Mouse (Mus musculus) T-cell, adult 2 months (primary cell): ENCODE data around the gene Cited1.

Experiments used
- DNase-seq: peaks from one replicate; pipeline ENCODE4 v3.0.0; 2022; ENCODE audit warnings: low spot score

The Cited1 gene

GRCm38 (mm10) chrX:102251937-102252860 is at the start of gene Cited1:
Gene Cited1 (minus strand): TSS chrX:102252181.
- DNase-seq, result peak; percentile 37

DNA sequence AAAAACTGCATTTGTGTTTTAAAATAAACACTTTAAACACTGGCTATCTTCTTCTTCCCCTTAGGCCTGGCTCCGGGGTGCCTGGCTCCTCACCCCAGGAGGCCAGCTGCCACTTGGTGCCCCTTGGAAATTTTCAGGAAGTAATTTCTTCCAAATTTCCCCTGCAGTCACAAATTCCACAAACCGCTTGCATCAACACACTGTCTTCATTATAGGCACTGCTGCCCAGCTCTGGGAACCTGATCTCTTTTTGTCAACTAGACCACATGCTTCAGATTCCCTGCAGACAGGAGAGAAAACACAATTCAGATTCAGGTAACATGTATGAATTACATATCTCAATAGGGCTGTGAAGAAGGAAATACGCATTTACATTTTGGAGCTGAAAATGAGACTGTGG is 32.9 kb upstream of the Cited1 start:
- no peak for DNase-seq

DNA sequence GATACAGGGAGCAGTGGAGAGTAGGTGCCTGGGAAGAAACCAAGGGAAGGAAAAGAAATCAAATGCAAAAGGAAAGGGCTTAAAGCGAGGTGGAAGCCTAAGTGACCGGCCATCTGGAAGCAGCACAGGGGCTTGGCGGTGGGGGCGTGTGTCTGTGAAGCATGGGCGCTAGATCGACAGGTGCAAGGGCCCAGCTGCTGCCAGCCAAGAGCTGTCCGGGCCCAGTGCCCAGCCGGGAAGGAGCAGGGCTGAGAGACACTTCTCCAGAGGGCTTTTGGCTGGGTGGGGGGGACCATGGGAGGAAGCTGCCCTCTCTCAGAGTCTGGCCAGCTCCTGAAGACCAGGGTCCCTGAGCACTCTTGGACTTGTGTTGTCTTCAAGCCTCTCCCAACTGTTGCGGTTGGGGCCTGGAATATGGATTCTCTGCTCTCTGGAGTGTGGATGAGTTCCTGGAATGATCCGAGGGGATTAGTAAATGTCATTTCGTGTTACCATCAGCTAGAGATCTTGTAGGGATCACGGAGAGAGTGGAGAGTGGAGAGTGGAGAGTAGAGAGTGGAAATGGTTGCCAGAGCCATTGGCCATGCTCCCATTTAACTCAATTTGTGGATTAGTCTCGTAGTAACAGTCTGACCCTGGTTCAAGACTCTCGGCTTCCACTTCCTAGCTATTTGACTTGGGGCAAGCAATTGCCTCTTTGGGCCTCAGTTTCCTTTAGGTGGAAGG is 10.8 kb upstream of the Cited1 start:
- DNase-seq, result no peak

DNA sequence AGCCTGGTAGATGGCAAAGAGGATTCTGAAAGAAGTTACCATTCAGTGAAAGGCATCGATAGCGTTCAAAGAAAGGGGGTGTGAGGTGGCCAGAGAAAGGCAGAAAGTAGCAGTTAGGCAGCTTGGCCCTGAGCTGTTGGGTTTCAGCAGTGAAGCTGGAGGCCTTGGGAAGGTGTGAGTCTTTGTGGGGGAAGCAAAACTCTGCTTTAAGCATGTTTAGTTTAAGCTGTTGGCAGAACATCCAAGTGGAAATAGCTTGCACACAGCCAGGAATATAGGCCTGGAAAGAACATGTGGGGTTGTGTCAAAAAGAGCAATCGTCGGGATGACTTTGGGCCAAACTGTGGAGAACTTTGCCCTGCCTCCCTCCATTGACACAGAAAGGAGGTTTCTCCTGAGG is 7.8 kb upstream of the Cited1 start:
- DNase-seq, result no peak

GRCm38 (mm10) chrX:102253892-102254291 is 1.9 kb upstream of the Cited1 start:
- DNase-seq, result no peak

GRCm38 (mm10) chrX:102251221-102251936 is 602 bp downstream of the Cited1 start:
- no peak for DNase-seq

- no peak for DNase-seq
Measured at GRCm38 (mm10) chrX:102250891-102251170, 1.1 kb downstream of the Cited1 start.

GRCm38 (mm10) chrX:102250150-102250890 is 1.7 kb downstream of the Cited1 start:
- DNase-seq, result no peak

DNA sequence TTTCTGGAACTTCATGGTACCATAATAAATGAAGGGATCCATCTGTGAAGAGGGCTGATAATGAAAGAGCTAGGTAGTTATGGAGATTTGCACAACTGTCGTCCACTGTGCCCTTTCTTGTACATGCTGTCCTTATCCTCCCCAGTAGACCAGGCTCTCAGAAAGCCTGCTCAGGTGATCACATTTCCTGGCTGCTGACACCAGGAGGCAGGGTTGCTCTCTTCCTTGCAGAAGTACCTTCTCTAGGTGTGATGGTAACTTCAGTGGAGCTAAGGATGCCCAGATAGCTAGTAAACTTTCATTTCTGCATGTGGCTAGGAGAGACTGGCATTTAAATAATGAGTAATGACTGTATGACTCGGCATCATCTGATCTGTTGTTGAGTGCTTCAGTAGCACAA is 7.6 kb downstream of the Cited1 start:
- no peak for DNase-seq

GRCm38 (mm10) chrX:102219126-102219525 is 32.9 kb downstream of the Cited1 start:
- peak; percentile 22 for DNase-seq

- DNase-seq, result peak; percentile 36
Measured at GRCm38 (mm10) chrX:102215356-102215755, 36.6 kb downstream of the Cited1 start.
